In genomic region chr8:124892596-124892995, GRCm38 (mm10) we compare ENCODE assay signal across 24 mouse cellular contexts. TPM values are rescaled to one million over a fixed set of nuclear protein-coding genes. Genes with fewer than 3 reads are reported as not detected.
DNase-seq lines count a peak whose midpoint lies in the region; ATAC-seq lines count a peak whose summit lies in the region.
"Had no signal": no experiment of that assay in that cellular context is flagged by ENCODE, and none has a peak within 500 bp of the region (broad histone marks: within the 10 kb centered on the region; RNA-seq: fewer than 3 reads in every experiment).

No protein-coding gene starts in this region.

- peaks cover 56% of the 10 kb centered on the region for H3K36me3 ChIP-seq in embryonic facial prominence, embryonic 12.5 days
- H3K36me3 ChIP-seq in limb, embryonic 11.5 days (ENCODE audit: control insufficient read depth, insufficient read depth, low read length), result peaks cover 22% of the 10 kb centered on the region

- H3K4me3 ChIP-seq in embryonic facial prominence, embryonic 12.5 days, result no peak overlapping the region
- H3K4me3 ChIP-seq in limb, embryonic 11.5 days (ENCODE audit: low read depth, low read length), result no peak overlapping the region
- H3K4me3 ChIP-seq: erythroblast, embryonic 14.5 days; forebrain, embryonic 12.5 days; myocyte; neural tube, embryonic 13.5 days had no signal

- no peak overlapping the region for H3K4me2 ChIP-seq in embryonic facial prominence, embryonic 12.5 days (replicated peaks)
- no peak overlapping the region for H3K4me2 ChIP-seq in limb, embryonic 11.5 days (ENCODE audit: low read depth, severe bottlenecking)
- H3K4me2 ChIP-seq: forebrain, embryonic 12.5 days; neural tube, embryonic 13.5 days had no signal

- H3K4me1 ChIP-seq in embryonic facial prominence, embryonic 12.5 days, result peaks cover 21% of the 10 kb centered on the region
- peaks cover 5% of the 10 kb centered on the region; the same call in 1 of the 2 replicates for H3K4me1 ChIP-seq in limb, embryonic 11.5 days (ENCODE audit: control insufficient read depth, insufficient read depth, low read length)

- intact Hi-C loops in gastrocnemius, postnatal 36 days (cut with DNase I), result no loop called here

- WGBS in embryonic facial prominence, embryonic 12.5 days, result 44% methylated on average over 3 of the region's 3 CpGs
- 27% methylated on average over 3 of the region's 3 CpGs for WGBS in limb, embryonic 11.5 days

- H3K9ac ChIP-seq in embryonic facial prominence, embryonic 12.5 days, result no peak overlapping the region
- H3K9ac ChIP-seq in limb, embryonic 11.5 days (ENCODE audit: low read length), result no peak overlapping the region
- H3K9ac ChIP-seq: forebrain, embryonic 12.5 days; neural tube, embryonic 13.5 days had no signal

- no peaks in the 10 kb centered on the region for H3K27me3 ChIP-seq in embryonic facial prominence, embryonic 12.5 days
- no peaks in the 10 kb centered on the region for H3K27me3 ChIP-seq in limb, embryonic 11.5 days (ENCODE audit: control insufficient read depth, insufficient read depth, low read length)
- H3K27me3 ChIP-seq: forebrain, embryonic 12.5 days; neural tube, embryonic 13.5 days had no signal

- DNase-seq in embryo, embryonic 10 days (ENCODE audit: low spot score), result peak; percentile 21
- DNase-seq in embryo, embryonic 9.5 days (ENCODE audit: extremely low spot score), result no peak
- DNase-seq in NIH3T3 (ENCODE audit: low read depth), result peak; percentile 13
- peak; percentile 40 for DNase-seq in limb, embryonic 11.5 days (ENCODE audit: low spot score)
- no peak for DNase-seq in left cerebral cortex, adult 9 months (ENCODE audit: low spot score in 2 of 2)
- no peak for DNase-seq in kidney, postnatal 25 days
- no peak for DNase-seq in gastrocnemius, postnatal 36 days
- DNase-seq: adrenal gland, postnatal 36 days; cerebellum, adult 11 months; cerebellum, adult 9-11 months; right cerebral cortex, adult 18-20 months; thymus, postnatal 14 days had no signal

- no peaks in the 10 kb centered on the region for H3K9me3 ChIP-seq in embryonic facial prominence, embryonic 12.5 days
- H3K9me3 ChIP-seq in limb, embryonic 11.5 days (ENCODE audit: control insufficient read depth, low read length), result peaks cover 4% of the 10 kb centered on the region; the same call in 1 of the 2 replicates
- H3K9me3 ChIP-seq: forebrain, embryonic 12.5 days had no signal

- ATAC-seq in embryonic facial prominence, embryonic 12.5 days (ENCODE audit: insufficient number of reproducible peaks, insufficient read depth, low FRiP score, low TSS enrichment), result no peak
- ATAC-seq in limb, embryonic 11.5 days (ENCODE audit: insufficient number of reproducible peaks, low FRiP score, low TSS enrichment, low read depth), result no peak
- ATAC-seq: CD4-positive, CD25-positive, alpha-beta regulatory T cell, adult 4 months; hindbrain, embryonic 16.5 days; intestine, postnatal 0 days; midbrain, embryonic 16.5 days; Patski had no signal

- H3K27ac ChIP-seq in embryonic facial prominence, embryonic 12.5 days, result peak overlapping the region; percentile 50; the same call in 1 of the 2 replicates
- no peak overlapping the region for H3K27ac ChIP-seq in limb, embryonic 11.5 days (replicated peaks; ENCODE audit: low read depth, low read length)
- H3K27ac ChIP-seq: forebrain, embryonic 12.5 days; macrophage; neural tube, embryonic 13.5 days; stomach, postnatal 0 days had no signal

RNA-seq across cellular contexts. Expression of gene Exoc8, which starts 4.9 kb away (rescaled TPM):
- polyA plus RNA-seq in embryonic facial prominence, embryonic 12.5 days (2016; fragmentation: Nextera tagmentation; extraction: Ambion mirVana), result 14.6 TPM in 2 replicates
- 7.0 and 8.1 TPM in 2 replicates for polyA plus RNA-seq in limb, embryonic 11.5 days (2014; fragmentation: Nextera tagmentation; extraction: Ambion mirVana)
- 1 to 10 TPM; 6.3 to 8.0 TPM for total RNA-seq in gastrocnemius, postnatal 36 days (2021)

RNA-seq across cellular contexts. Expression of gene Sprtn, which starts 5.1 kb away (rescaled TPM):
- polyA plus RNA-seq in embryonic facial prominence, embryonic 12.5 days (2016; fragmentation: Nextera tagmentation; extraction: Ambion mirVana), result 12.7 and 13.3 TPM in 2 replicates
- 8.9 and 9.3 TPM in 2 replicates for polyA plus RNA-seq in limb, embryonic 11.5 days (2014; fragmentation: Nextera tagmentation; extraction: Ambion mirVana)
- total RNA-seq in gastrocnemius, postnatal 36 days (2021), result 1 to 10 TPM; 5.0 to 6.9 TPM

RNA-seq across cellular contexts. Expression of gene 2810004N23Rik, which starts 29.7 kb away (rescaled TPM):
- 53.5 and 59.4 TPM in 2 replicates for polyA plus RNA-seq in embryonic facial prominence, embryonic 12.5 days (2016; fragmentation: Nextera tagmentation; extraction: Ambion mirVana)
- 58.4 and 58.9 TPM in 2 replicates for polyA plus RNA-seq in limb, embryonic 11.5 days (2014; fragmentation: Nextera tagmentation; extraction: Ambion mirVana)
- total RNA-seq in gastrocnemius, postnatal 36 days (2021), result 10 to 100 TPM; 25.5 to 27.5 TPM

RNA-seq across cellular contexts. Expression of gene Gnpat, which starts 29.8 kb away (rescaled TPM):
- polyA plus RNA-seq in embryonic facial prominence, embryonic 12.5 days (2016; fragmentation: Nextera tagmentation; extraction: Ambion mirVana), result 110 and 111 TPM in 2 replicates
- 121 and 128 TPM in 2 replicates for polyA plus RNA-seq in limb, embryonic 11.5 days (2014; fragmentation: Nextera tagmentation; extraction: Ambion mirVana)
- total RNA-seq in gastrocnemius, postnatal 36 days (2021), result 100 to 1,000 TPM; 146 to 148 TPM

RNA-seq across cellular contexts. Expression of gene Egln1, which starts 56.5 kb away (rescaled TPM):
- polyA plus RNA-seq in embryonic facial prominence, embryonic 12.5 days (2016; fragmentation: Nextera tagmentation; extraction: Ambion mirVana), result 15.5 and 15.6 TPM in 2 replicates
- polyA plus RNA-seq in limb, embryonic 11.5 days (2014; fragmentation: Nextera tagmentation; extraction: Ambion mirVana), result 15.1 and 15.3 TPM in 2 replicates
- total RNA-seq in gastrocnemius, postnatal 36 days (2021), result 100 to 1,000 TPM; 140 to 151 TPM

Comparison
In these comparisons a context has a peak if more than half of its experiments do, and no peak if none do; other contexts are left out.
1. DNase-seq: peak in embryo, embryonic 10 days (single experiment), NIH3T3 (single experiment) and limb, embryonic 11.5 days (single experiment); none in embryo, embryonic 9.5 days (single experiment), left cerebral cortex, adult 9 months (0 of 2), kidney, postnatal 25 days (0 of 2) and gastrocnemius, postnatal 36 days (0 of 2).